Mouse (Mus musculus): ENCODE measurements around the gene Nsg1. TPM values are rescaled to one million over a fixed set of nuclear protein-coding genes. Genes with fewer than 3 reads are reported as not detected.

The Nsg1 gene
- polyA plus RNA-seq, 1 experiment from 2014 or later: 5.5 TPM

DNA sequence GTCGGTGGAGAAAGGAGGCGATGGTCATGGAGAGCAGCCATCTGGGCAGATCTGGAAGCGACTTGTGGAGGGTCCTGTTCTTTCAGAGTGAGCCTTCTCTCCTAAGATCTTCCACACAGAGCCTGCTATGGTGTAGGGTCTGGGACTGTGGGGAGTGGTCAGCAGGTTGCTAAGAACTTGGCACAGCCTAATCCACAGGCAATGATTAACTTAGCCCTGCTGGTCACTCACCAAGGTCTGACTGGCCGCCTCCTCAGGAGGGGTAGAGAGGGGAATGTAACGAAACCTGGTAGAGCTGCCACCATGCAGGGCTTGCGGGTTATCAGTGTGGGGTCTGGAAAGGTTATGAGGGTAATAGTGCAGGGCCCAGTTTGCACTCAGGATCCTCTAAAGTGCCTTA lies 18.8 kb downstream of the Nsg1 start:
- ATAC-seq (ENCODE audit: insufficient number of reproducible peaks, insufficient read depth, low FRiP score, low read depth): no peak
- peaks cover 6% of the 10 kb centered on the region; the same call in 1 of the 2 replicates for H3K36me3 ChIP-seq (ENCODE audit: control insufficient read depth, insufficient read depth, low read length)
- no peaks in the 10 kb centered on the region for H3K4me1 ChIP-seq (ENCODE audit: control insufficient read depth in 2 of 2, insufficient read depth in 2 of 2, low read length in 2 of 2)
- no peak overlapping the region for H3K4me3 ChIP-seq (ENCODE audit: control insufficient read depth in 1 of 2, insufficient read depth in 1 of 2, low read depth in 1 of 2, low read length in 2 of 2)
- no peak overlapping the region for H3K4me2 ChIP-seq (ENCODE audit: low read length)
- H3K27me3 ChIP-seq (ENCODE audit: control insufficient read depth, insufficient read depth, low read length): no peaks in the 10 kb centered on the region
- no peak overlapping the region for H3K9ac ChIP-seq (ENCODE audit: low read length)
- WGBS: 79% methylated on average over 6 of the region's 6 CpGs
- no peaks in the 10 kb centered on the region for H3K9me3 ChIP-seq (ENCODE audit: control insufficient read depth, low read length)
- H3K27ac ChIP-seq (replicated peaks in 1 of 2; ENCODE audit: control insufficient read depth in 1 of 2, insufficient read depth in 1 of 2, low read depth in 2 of 2, low read length in 2 of 2): no peak overlapping the region

DNA sequence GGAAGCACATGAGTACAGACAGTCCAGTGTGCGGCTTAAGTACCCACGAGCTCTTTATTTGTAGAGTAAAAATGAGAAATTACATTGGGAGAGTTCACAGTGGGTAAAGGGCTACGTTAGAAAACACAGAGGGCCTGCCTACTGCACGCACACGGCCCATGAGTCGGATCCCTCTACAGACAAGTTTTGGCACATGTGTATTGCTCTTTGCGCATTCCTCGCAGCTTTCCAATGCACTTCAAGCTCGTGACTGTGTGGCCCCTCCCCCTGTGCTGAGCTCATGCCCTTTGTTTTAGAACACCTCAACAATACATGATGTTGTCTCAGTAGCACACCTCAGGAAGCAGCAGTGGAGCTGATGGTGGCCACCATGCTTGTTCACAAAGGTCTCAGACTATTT lies 22.5 kb downstream of the Nsg1 start:
- 85% methylated on average over 9 of the region's 9 CpGs for WGBS
- no peak for ATAC-seq (ENCODE audit: insufficient number of reproducible peaks, insufficient read depth, low FRiP score, low read depth)
- no peaks in the 10 kb centered on the region for H3K9me3 ChIP-seq (ENCODE audit: control insufficient read depth, low read length)
- H3K4me2 ChIP-seq (ENCODE audit: low read length): no peak overlapping the region
- H3K36me3 ChIP-seq (ENCODE audit: control insufficient read depth, insufficient read depth, low read length): peaks cover 4% of the 10 kb centered on the region; the same call in 1 of the 2 replicates
- no peak overlapping the region for H3K4me3 ChIP-seq (ENCODE audit: control insufficient read depth in 1 of 2, insufficient read depth in 1 of 2, low read depth in 1 of 2, low read length in 2 of 2)
- H3K9ac ChIP-seq (ENCODE audit: low read length): no peak overlapping the region
- no peak overlapping the region for H3K27ac ChIP-seq (replicated peaks in 1 of 2; ENCODE audit: control insufficient read depth in 1 of 2, insufficient read depth in 1 of 2, low read depth in 2 of 2, low read length in 2 of 2)
- H3K4me1 ChIP-seq (ENCODE audit: control insufficient read depth in 2 of 2, insufficient read depth in 2 of 2, low read length in 2 of 2): no peaks in the 10 kb centered on the region
- H3K27me3 ChIP-seq (ENCODE audit: control insufficient read depth, insufficient read depth, low read length): no peaks in the 10 kb centered on the region

DNA sequence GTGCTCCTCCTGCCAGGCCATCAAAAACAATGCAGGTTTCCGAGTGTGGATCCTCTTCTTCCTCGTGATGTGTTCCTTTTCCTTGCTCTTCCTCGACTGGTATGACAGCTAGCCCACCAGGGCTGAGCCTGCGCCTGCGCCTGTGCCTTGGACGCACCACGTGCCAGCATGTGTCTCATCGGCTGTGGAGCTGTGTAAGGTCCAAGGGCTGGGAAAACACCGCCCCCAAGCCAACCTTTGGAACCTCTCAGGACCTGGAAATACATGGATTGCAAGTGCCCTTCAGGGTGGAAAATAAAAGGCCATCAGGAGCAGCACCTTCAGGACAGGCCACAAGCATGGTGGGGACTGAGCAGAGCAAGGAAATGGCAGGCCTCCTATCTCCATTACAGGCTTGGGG lies 23.5 kb downstream of the Nsg1 start:
- no peak overlapping the region for H3K27ac ChIP-seq (replicated peaks in 1 of 2; ENCODE audit: control insufficient read depth in 1 of 2, insufficient read depth in 1 of 2, low read depth in 2 of 2, low read length in 2 of 2)
- ATAC-seq (ENCODE audit: insufficient number of reproducible peaks, insufficient read depth, low FRiP score, low read depth): no peak
- H3K36me3 ChIP-seq (ENCODE audit: control insufficient read depth, insufficient read depth, low read length): peaks cover 4% of the 10 kb centered on the region; the same call in 1 of the 2 replicates
- WGBS: 94% methylated on average over 9 of the region's 9 CpGs
- no peaks in the 10 kb centered on the region for H3K4me1 ChIP-seq (ENCODE audit: control insufficient read depth in 2 of 2, insufficient read depth in 2 of 2, low read length in 2 of 2)
- H3K4me3 ChIP-seq (ENCODE audit: control insufficient read depth in 1 of 2, insufficient read depth in 1 of 2, low read depth in 1 of 2, low read length in 2 of 2): no peak overlapping the region
- H3K9ac ChIP-seq (ENCODE audit: low read length): no peak overlapping the region
- no peaks in the 10 kb centered on the region for H3K9me3 ChIP-seq (ENCODE audit: control insufficient read depth, low read length)
- H3K4me2 ChIP-seq (ENCODE audit: low read length): no peak overlapping the region
- H3K27me3 ChIP-seq (ENCODE audit: control insufficient read depth, insufficient read depth, low read length): no peaks in the 10 kb centered on the region

DNA sequence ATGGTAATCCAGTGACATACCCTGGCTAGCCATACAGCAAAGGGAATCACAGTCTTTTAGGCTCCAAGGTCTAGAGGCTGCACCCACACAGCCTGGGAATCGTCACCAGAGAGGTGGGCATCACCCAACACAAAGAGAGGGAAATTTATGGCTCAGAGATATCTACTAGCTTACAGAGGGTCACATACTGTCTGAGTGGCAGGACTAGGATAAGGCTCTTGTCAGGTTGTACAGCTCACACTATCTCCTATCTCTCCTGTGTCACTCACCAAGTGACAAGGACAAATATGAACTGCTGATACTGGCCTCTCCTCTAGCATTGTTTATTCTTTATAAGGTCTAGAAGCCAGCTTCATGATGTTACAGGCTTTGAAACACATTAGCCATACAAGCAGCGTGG lies 30.4 kb downstream of the Nsg1 start:
- ATAC-seq (ENCODE audit: insufficient number of reproducible peaks, insufficient read depth, low FRiP score, low read depth): no peak
- WGBS: 61% methylated on average over 2 of the region's 2 CpGs
- no peak overlapping the region for H3K9ac ChIP-seq (ENCODE audit: low read length)

DNA sequence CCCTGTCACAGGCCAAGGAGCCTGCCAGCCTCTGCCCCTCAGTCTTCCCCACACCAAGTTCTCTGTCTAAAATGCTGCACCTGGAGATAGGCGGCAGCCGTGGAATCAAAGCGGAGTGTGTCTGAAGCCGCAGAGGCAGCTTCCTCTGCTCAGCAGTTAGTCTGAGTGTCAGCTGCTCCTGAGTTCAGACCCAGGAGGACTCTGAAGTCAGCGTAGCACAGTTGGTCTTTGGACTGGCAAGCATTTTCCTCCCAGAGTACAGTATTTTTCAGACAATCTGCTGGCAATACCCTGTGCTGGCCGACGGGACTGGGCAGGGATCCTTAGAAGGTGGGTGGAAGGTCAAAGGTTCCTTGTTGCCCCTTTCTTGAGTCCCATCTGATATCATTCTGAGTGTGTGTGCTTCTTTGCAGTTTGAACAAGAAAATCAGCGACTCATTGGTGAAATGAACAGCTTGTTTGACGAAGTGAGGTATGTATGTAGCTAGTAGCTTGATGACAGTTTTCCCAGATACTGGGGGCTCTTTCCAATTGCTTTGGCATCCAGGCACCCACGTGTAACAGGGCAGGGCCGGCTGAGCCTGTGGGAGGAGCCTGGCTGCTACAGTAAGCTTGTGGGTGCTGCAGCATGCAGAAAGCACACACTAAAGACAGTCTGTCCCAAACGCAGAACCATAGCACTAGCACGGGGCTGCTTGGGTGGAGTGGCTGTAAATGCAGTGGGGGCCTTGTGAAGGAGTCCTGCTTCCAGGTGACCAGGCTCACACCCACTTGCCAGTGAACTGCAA lies 33.0 kb downstream of the Nsg1 start:
- no peaks in the 10 kb centered on the region for H3K27me3 ChIP-seq (ENCODE audit: control insufficient read depth, insufficient read depth, low read length)
- no peak overlapping the region for H3K4me3 ChIP-seq (ENCODE audit: control insufficient read depth in 1 of 2, insufficient read depth in 1 of 2, low read depth in 1 of 2, low read length in 2 of 2)
- H3K36me3 ChIP-seq (ENCODE audit: control insufficient read depth, insufficient read depth, low read length): peaks cover 39% of the 10 kb centered on the region
- 67% methylated on average over 13 of the region's 13 CpGs for WGBS
- no peaks in the 10 kb centered on the region for H3K9me3 ChIP-seq (ENCODE audit: control insufficient read depth, low read length)
- peaks cover under 1 to 6% of the 10 kb centered on the region in 2 experiments for H3K4me1 ChIP-seq (ENCODE audit: control insufficient read depth in 2 of 2, insufficient read depth in 2 of 2, low read length in 2 of 2)
- no peak overlapping the region for H3K9ac ChIP-seq (ENCODE audit: low read length)
- ATAC-seq (ENCODE audit: insufficient number of reproducible peaks, insufficient read depth, low FRiP score, low read depth): no peak
- no peak overlapping the region for H3K27ac ChIP-seq (replicated peaks in 1 of 2; ENCODE audit: control insufficient read depth in 1 of 2, insufficient read depth in 1 of 2, low read depth in 2 of 2, low read length in 2 of 2)
- no peak overlapping the region for H3K4me2 ChIP-seq (ENCODE audit: low read length)

More for the DNA sequence above, 30.4 kb downstream of the Nsg1 start:
- no peaks in the 10 kb centered on the region for H3K9me3 ChIP-seq (ENCODE audit: control insufficient read depth, low read length)
- H3K4me1 ChIP-seq (ENCODE audit: control insufficient read depth in 2 of 2, insufficient read depth in 2 of 2, low read length in 2 of 2): no peaks in the 10 kb centered on the region
- no peaks in the 10 kb centered on the region for H3K27me3 ChIP-seq (ENCODE audit: control insufficient read depth, insufficient read depth, low read length)
- H3K27ac ChIP-seq (replicated peaks in 1 of 2; ENCODE audit: control insufficient read depth in 1 of 2, insufficient read depth in 1 of 2, low read depth in 2 of 2, low read length in 2 of 2): no peak overlapping the region
- peaks cover 19% of the 10 kb centered on the region for H3K36me3 ChIP-seq (ENCODE audit: control insufficient read depth, insufficient read depth, low read length)
- no peak overlapping the region for H3K4me2 ChIP-seq (ENCODE audit: low read length)
- H3K4me3 ChIP-seq (ENCODE audit: control insufficient read depth in 1 of 2, insufficient read depth in 1 of 2, low read depth in 1 of 2, low read length in 2 of 2): no peak overlapping the region

DNA sequence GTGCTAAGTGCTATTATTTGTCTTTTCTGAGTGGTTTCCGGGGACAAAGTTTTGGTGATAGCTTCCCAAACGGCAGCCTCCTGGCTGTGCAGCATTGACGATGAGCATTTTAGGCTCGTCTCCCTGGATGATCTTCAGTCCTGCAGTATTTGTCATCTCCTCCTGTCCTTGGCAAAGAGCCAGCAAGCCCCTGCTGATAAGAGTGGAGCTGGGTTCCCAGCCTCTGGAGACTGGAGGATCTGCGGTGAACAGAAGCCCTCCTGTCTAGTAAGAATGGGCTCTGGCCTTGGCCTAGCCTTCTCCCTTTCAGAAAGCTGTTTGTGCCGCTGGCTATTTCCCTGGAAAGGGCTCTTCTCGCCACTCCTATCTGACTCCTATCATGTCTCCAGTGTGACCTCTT lies 38.0 kb downstream of the Nsg1 start:
- Histone ChIP-seq H3K9me3 (ENCODE audit: control insufficient read depth, low read length) (no peaks in the 10 kb centered on the region), H3K4me3 (ENCODE audit: control insufficient read depth in 1 of 2, insufficient read depth in 1 of 2, low read depth in 1 of 2, low read length in 2 of 2) (no peak overlapping the region), H3K27ac (replicated peaks in 1 of 2; ENCODE audit: control insufficient read depth in 1 of 2, insufficient read depth in 1 of 2, low read depth in 2 of 2, low read length in 2 of 2) (no peak overlapping the region), H3K4me2 (ENCODE audit: low read length) (no peak overlapping the region), H3K27me3 (ENCODE audit: control insufficient read depth, insufficient read depth, low read length) (no peaks in the 10 kb centered on the region), H3K36me3 (ENCODE audit: control insufficient read depth, insufficient read depth, low read length) (peaks cover 38% of the 10 kb centered on the region), H3K9ac (ENCODE audit: low read length) (no peak overlapping the region), H3K4me1 (ENCODE audit: control insufficient read depth in 2 of 2, insufficient read depth in 2 of 2, low read length in 2 of 2) (peaks cover 2 to 10% of the 10 kb centered on the region in 2 experiments)
- 17% methylated on average over 7 of the region's 7 CpGs for WGBS
- ATAC-seq (ENCODE audit: insufficient number of reproducible peaks, insufficient read depth, low FRiP score, low read depth): no peak

DNA sequence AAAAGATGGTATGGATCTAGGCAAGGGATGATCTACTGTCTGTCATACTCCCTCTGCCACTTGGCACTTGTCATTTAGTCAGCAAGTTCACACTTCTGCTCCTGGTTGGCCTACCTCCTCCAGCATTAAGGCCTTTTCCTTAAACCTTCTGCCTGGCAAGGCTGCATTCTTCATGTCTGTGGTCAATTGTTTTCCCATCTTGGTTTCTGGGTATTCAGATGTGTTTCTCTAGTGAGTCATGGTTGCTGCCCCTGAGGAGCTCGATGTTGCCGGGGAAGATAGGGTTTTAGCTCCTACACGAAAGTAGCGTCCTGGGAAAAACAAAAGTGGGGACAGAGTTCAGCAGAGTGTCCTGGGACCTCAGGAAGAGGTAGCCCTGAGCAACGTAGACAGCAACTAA lies 40.4 kb downstream of the Nsg1 start:
- ATAC-seq (ENCODE audit: insufficient number of reproducible peaks, insufficient read depth, low FRiP score, low read depth): no peak
- peaks cover 46% of the 10 kb centered on the region for H3K36me3 ChIP-seq (ENCODE audit: control insufficient read depth, insufficient read depth, low read length)
- H3K4me2 ChIP-seq (ENCODE audit: low read length): no peak overlapping the region
- no peak overlapping the region for H3K4me3 ChIP-seq (ENCODE audit: control insufficient read depth in 1 of 2, insufficient read depth in 1 of 2, low read depth in 1 of 2, low read length in 2 of 2)
- H3K9me3 ChIP-seq (ENCODE audit: control insufficient read depth, low read length): no peaks in the 10 kb centered on the region
- no peak overlapping the region for H3K9ac ChIP-seq (ENCODE audit: low read length)
- 75% methylated on average over 5 of the region's 5 CpGs for WGBS
- H3K27ac ChIP-seq (replicated peaks in 1 of 2; ENCODE audit: control insufficient read depth in 1 of 2, insufficient read depth in 1 of 2, low read depth in 2 of 2, low read length in 2 of 2): no peak overlapping the region
- no peaks in the 10 kb centered on the region for H3K27me3 ChIP-seq (ENCODE audit: control insufficient read depth, insufficient read depth, low read length)
- peaks cover 2 to 10% of the 10 kb centered on the region in 2 experiments for H3K4me1 ChIP-seq (ENCODE audit: control insufficient read depth in 2 of 2, insufficient read depth in 2 of 2, low read length in 2 of 2)

DNA sequence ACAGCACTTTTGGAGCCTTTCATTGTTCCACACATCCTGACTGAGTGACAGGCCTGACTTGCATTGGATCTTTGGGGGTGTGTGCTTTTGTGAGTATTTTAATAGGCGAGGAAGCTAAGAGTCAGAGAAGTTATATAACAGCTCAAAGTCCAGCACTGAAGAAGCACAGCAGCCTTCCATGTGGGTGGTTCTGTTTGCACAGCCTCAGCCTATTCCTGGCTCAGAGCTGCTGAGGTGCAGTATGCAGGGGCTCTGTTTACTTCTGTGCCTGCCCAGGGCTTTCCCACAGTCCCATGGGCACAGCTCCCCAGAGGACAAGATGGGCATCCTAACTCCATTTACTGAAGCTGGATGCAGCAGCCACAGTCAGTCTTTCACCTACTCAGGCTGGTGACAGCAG lies 42.7 kb downstream of the Nsg1 start:
- Histone ChIP-seq H3K27ac (replicated peaks in 1 of 2; ENCODE audit: control insufficient read depth in 1 of 2, insufficient read depth in 1 of 2, low read depth in 2 of 2, low read length in 2 of 2) (no peak overlapping the region), H3K9me3 (ENCODE audit: control insufficient read depth, low read length) (no peaks in the 10 kb centered on the region), H3K4me3 (ENCODE audit: control insufficient read depth in 1 of 2, insufficient read depth in 1 of 2, low read depth in 1 of 2, low read length in 2 of 2) (no peak overlapping the region), H3K36me3 (ENCODE audit: control insufficient read depth, insufficient read depth, low read length) (peaks cover 29% of the 10 kb centered on the region), H3K27me3 (ENCODE audit: control insufficient read depth, insufficient read depth, low read length) (no peaks in the 10 kb centered on the region), H3K9ac (ENCODE audit: low read length) (no peak overlapping the region), H3K4me2 (ENCODE audit: low read length) (no peak overlapping the region), H3K4me1 (ENCODE audit: control insufficient read depth in 2 of 2, insufficient read depth in 2 of 2, low read length in 2 of 2) (peaks cover 2 to 7% of the 10 kb centered on the region in 2 experiments)
- 93% methylated on average over 1 of the region's 1 CpGs for WGBS
- ATAC-seq (ENCODE audit: insufficient number of reproducible peaks, insufficient read depth, low FRiP score, low read depth): no peak

Measured in heart, embryonic 14.5 days (tissue).